Mouse (Mus musculus) left cerebral cortex, postnatal 10 days (tissue): ENCODE results near the gene Mei1. TPM values are rescaled to one million over a fixed set of nuclear protein-coding genes. Genes with fewer than 3 reads are reported as not detected.

Experiments used
- DNase-seq, 2 experiments: peaks; one replicate each; pipeline ENCODE4 v3.0.0; 2021 to 2022; ENCODE audit warnings: low spot score in 2 of 2, mixed read lengths in 1 of 2; ENCODE audit errors: extremely low spot score in 1 of 2
- intact Hi-C: fragments of 180-260 bp; cut with DNase I; formaldehyde crosslinking; loops from one replicate; pipeline ENCODE4 v1.15.1; 2025
- total RNA-seq, 2 experiments: library from RNA; stranded (reverse); gene quantifications; 2 replicates each; pipeline ENCODE4 v1.2.3; 2021

Gene Mei1
- under 1 TPM; 0.32 to 0.39 TPM for total RNA-seq

GRCm38 (mm10) chr15:82069898-82070297, at the start of gene Mei1:
Gene Mei1 (plus strand): TSS chr15:82069996.
- peak in 1 of 2 experiments; percentile 24 for DNase-seq
- intact Hi-C loops, result loop anchor here (5.0 kb wide), 2 partner anchors 37 to 57 kb away; partner anchors contain the start of gene Ccdc134

GRCm38 (mm10) chr15:82022535-82023088, 47.2 kb upstream of the Mei1 start:
- intact Hi-C loops, result no loop called here
- peak in 1 of 2 experiments; percentile 41 for DNase-seq

- no peak for DNase-seq
- intact Hi-C loops, result no loop called here
These were observed 45.7 kb upstream of the Mei1 start for GRCm38 (mm10) chr15:82023965-82024635.

- intact Hi-C loops, result no loop called here
- DNase-seq, result no peak
These were observed 42.5 kb upstream of the Mei1 start for GRCm38 (mm10) chr15:82027276-82027675.

GRCm38 (mm10) chr15:82027726-82028125, 42.1 kb upstream of the Mei1 start:
- intact Hi-C loops, result no loop called here
- DNase-seq, result no peak

GRCm38 (mm10) chr15:82032386-82032785, 37.4 kb upstream of the Mei1 start:
- no peak for DNase-seq
- intact Hi-C loops, result no loop called here

- intact Hi-C loops, result no loop called here
- DNase-seq, result no peak
These were observed 36.0 kb upstream of the Mei1 start, which contains the start of gene Desi1 for GRCm38 (mm10) chr15:82033762-82034161. Gene Desi1 (minus strand): TSS chr15:82033862.

- no peak for DNase-seq
- intact Hi-C loops, result no loop called here
These were observed 33.7 kb upstream of the Mei1 start for GRCm38 (mm10) chr15:82035904-82036689.

- intact Hi-C loops, result no loop called here
- DNase-seq, result peak in 1 of 2 experiments; percentile 49
These were observed 29.1 kb upstream of the Mei1 start for GRCm38 (mm10) chr15:82040650-82041049.

GRCm38 (mm10) chr15:82044166-82044784, 25.5 kb upstream of the Mei1 start:
- intact Hi-C loops, result no loop called here

GRCm38 (mm10) chr15:82046246-82046891, 23.4 kb upstream of the Mei1 start:
- intact Hi-C loops, result no loop called here
- peak in 1 of 2 experiments; percentile 58 for DNase-seq

More at GRCm38 (mm10) chr15:82044166-82044784, 25.5 kb upstream of the Mei1 start:
- DNase-seq, result no peak

GRCm38 (mm10) chr15:82047080-82047883, 22.5 kb upstream of the Mei1 start, which contains the start of gene Snu13:
Gene Snu13 (minus strand): TSS chr15:82047598.
- intact Hi-C loops, result no loop called here
- peak; percentile 91 to 94 for DNase-seq

GRCm38 (mm10) chr15:82052544-82052943, 17.3 kb upstream of the Mei1 start:
- no peak for DNase-seq
- intact Hi-C loops, result no loop called here

GRCm38 (mm10) chr15:82058719-82059201, 11.0 kb upstream of the Mei1 start, which contains the start of gene 4930407I10Rik:
Gene 4930407I10Rik (plus strand): TSS chr15:82059151.
- no peak for DNase-seq
- intact Hi-C loops, result no loop called here

GRCm38 (mm10) chr15:82063909-82064308, 5.9 kb upstream of the Mei1 start:
- intact Hi-C loops, result loop anchor here (2.0 kb wide), 1 partner anchor 173 kb away; no protein-coding TSS in a partner anchor
- DNase-seq, result no peak

GRCm38 (mm10) chr15:82065511-82065910, 4.3 kb upstream of the Mei1 start:
- intact Hi-C loops, result loop anchor here (2.0 to 5.0 kb wide), 3 partner anchors 42 to 171 kb away; partner anchors contain the start of gene Ccdc134
- peak; percentile 71 to 74 for DNase-seq

GRCm38 (mm10) chr15:82071816-82072469, 2.1 kb downstream of the Mei1 start:
- intact Hi-C loops, result no loop called here
- no peak for DNase-seq
